Mouse (Mus musculus) embryonic facial prominence, embryonic 11.5 days (tissue): ENCODE data around the gene Sirt1. TPM values are rescaled to one million over a fixed set of nuclear protein-coding genes. Genes with fewer than 3 reads are reported as not detected.

Experiments used
- ATAC-seq: fragments of 200-750 bp; cut with Nextera tagmentation; replicated peaks from 2 replicates; pipeline ENCODE4 v1.8.0; 2017; ENCODE audit warnings: low read depth; ENCODE audit not compliant: insufficient number of reproducible peaks, low FRiP score, low TSS enrichment
- DNase-seq: peaks from one replicate; pipeline ENCODE4 v3.0.0-alpha.2; 2015; ENCODE audit warnings: low spot score
- H3K27ac ChIP-seq: fragments of 300-500 bp; sonication (generic); replicated peaks from 2 replicates; pipeline ENCODE4 v1.5.1; 2014; ENCODE audit warnings: mild to moderate bottlenecking, low read depth, low read length, control low read depth
- H3K27me3 ChIP-seq: fragments of 300-500 bp; sonication (generic); 2 replicates; pipeline ENCODE4 v1.6.1; 2014; ENCODE audit warnings: mild to moderate bottlenecking, low read length, moderate library complexity, mixed read lengths; ENCODE audit not compliant: control insufficient read depth, insufficient read depth
- H3K36me3 ChIP-seq: fragments of 300-500 bp; sonication (generic); replicated peaks from 2 replicates; pipeline ENCODE4 v1.6.1; 2014; ENCODE audit warnings: low read depth, mild to moderate bottlenecking, low read length, moderate library complexity, mixed read lengths; ENCODE audit not compliant: control insufficient read depth, insufficient read depth
- H3K4me1 ChIP-seq: fragments of 300-500 bp; sonication (generic); 2 replicates; pipeline ENCODE4 v1.6.1; 2014; ENCODE audit warnings: low read length, mixed read lengths; ENCODE audit not compliant: control insufficient read depth, insufficient read depth
- H3K4me2 ChIP-seq: fragments of 300-500 bp; sonication (generic); 2 replicates; pipeline ENCODE4 v1.6.1; 2014; ENCODE audit warnings: low read depth, mild to moderate bottlenecking, control low read depth, low read length, moderate library complexity
- H3K4me3 ChIP-seq: fragments of 300-500 bp; sonication (generic); 2 replicates; pipeline ENCODE4 v1.5.1; 2014; ENCODE audit warnings: low read depth, low read length, control low read depth
- H3K9ac ChIP-seq: fragments of 300-500 bp; sonication (generic); replicated peaks from 2 replicates; pipeline ENCODE4 v1.6.1; 2014; ENCODE audit warnings: mild to moderate bottlenecking, control low read depth, low read length
- H3K9me3 ChIP-seq: fragments of 300-500 bp; sonication (generic); replicated peaks from 2 replicates; pipeline ENCODE4 v1.6.1; 2016; ENCODE audit warnings: mild to moderate bottlenecking, low read length, inconsistent platforms, mixed read lengths; ENCODE audit not compliant: control insufficient read depth
- WGBS: fragments of 180-500 bp; shearing (Covaris S2); extraction: QIAGEN DNeasy Blood & Tissue Kit; methylation state at CpG from one replicate; pipeline ENCODE4 v1.1.7; 2014; 5-methylcytosine and 5-hydroxymethylcytosine counted together
- polyA plus RNA-seq: library from polyadenylated mRNA; unstranded; fragments of >200 nt; fragmentation: Nextera tagmentation; extraction: Ambion mirVana; gene quantifications from 2 replicates; pipeline ENCODE4 v1.2.1, GENCODE M21; 2014

The Sirt1 gene
- polyA plus RNA-seq, 1 experiment from 2014 or later: 15.2 TPM

GRCm38 (mm10) chr10:63382372-63383279 lies 1.1 kb upstream of the Sirt1 start, which contains the start of gene Dnajc12:
Gene Dnajc12, plus strand, starts transcription at chr10:63382443.
- Histone ChIP-seq H3K4me1 (no peaks in the 10 kb centered on the region; the same call in 1 of the 2 replicates), H3K4me2 (peak within 1 kb of the TSS; percentile 93), H3K36me3 (no peaks in the 10 kb centered on the region), H3K4me3 (peak within 1 kb of the TSS; percentile 39), H3K27ac (no peak within 1 kb of the TSS), H3K9ac (peak within 1 kb of the TSS; percentile 32), H3K27me3 (no peaks in the 10 kb centered on the region), H3K9me3 (no peaks in the 10 kb centered on the region)
- WGBS: under 1% methylated on average over 28 of the region's 28 CpGs
- ATAC-seq (peak; percentile 91), DNase-seq (peak; percentile 99)

GRCm38 (mm10) chr10:63378948-63379680 lies 2.4 kb downstream of the Sirt1 start:
- no peak overlapping the region for H3K27ac ChIP-seq
- H3K4me2 ChIP-seq: no peak overlapping the region
- H3K27me3 ChIP-seq: no peaks in the 10 kb centered on the region
- H3K4me3 ChIP-seq: no peak overlapping the region
- DNase-seq (no peak), ATAC-seq (no peak)
- H3K9me3 ChIP-seq: no peaks in the 10 kb centered on the region
- H3K36me3 ChIP-seq: no peaks in the 10 kb centered on the region
- 70% methylated on average over 6 of the region's 6 CpGs for WGBS
- no peak overlapping the region for H3K9ac ChIP-seq
- no peaks in the 10 kb centered on the region; the same call in 1 of the 2 replicates for H3K4me1 ChIP-seq

- WGBS: 20% methylated on average over 9 of the region's 9 CpGs
- Histone ChIP-seq H3K9me3 (no peaks in the 10 kb centered on the region), H3K4me3 (no peak overlapping the region), H3K4me2 (no peak overlapping the region), H3K9ac (no peak overlapping the region), H3K27me3 (no peaks in the 10 kb centered on the region), H3K27ac (no peak overlapping the region), H3K4me1 (no peaks in the 10 kb centered on the region; the same call in 1 of the 2 replicates), H3K36me3 (no peaks in the 10 kb centered on the region)
- DNase-seq (peak; percentile 79), ATAC-seq (no peak)
These were observed 4.0 kb downstream of the Sirt1 start for GRCm38 (mm10) chr10:63377468-63377867.

DNA sequence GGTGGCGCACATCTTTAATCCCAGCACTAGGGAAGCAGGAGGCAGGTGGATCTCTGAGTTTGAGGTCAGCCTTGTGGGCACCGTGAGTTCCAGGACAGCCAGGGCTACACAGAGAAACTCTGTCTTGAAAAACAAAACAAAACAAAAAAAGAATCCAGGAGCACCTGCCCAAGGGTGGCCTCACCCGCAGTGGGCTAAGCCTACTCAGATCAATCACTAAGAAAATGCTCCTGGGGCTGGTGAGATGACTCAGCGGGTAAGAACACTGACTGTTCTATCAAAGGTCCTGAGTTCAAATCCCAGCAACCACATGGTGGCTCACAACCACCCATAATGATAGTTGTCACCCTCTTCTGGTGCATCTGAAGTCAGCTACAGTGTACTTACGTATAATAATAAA lies 5.2 kb downstream of the Sirt1 start:
- no peaks in the 10 kb centered on the region for H3K9me3 ChIP-seq
- no peaks in the 10 kb centered on the region; the same call in 1 of the 2 replicates for H3K4me1 ChIP-seq
- no peak overlapping the region for H3K4me3 ChIP-seq
- WGBS: 88% methylated on average over 5 of the region's 5 CpGs
- H3K36me3 ChIP-seq: no peaks in the 10 kb centered on the region
- H3K9ac ChIP-seq: no peak overlapping the region
- H3K4me2 ChIP-seq: no peak overlapping the region
- DNase-seq: no peak
- ATAC-seq: no peak
- no peak overlapping the region for H3K27ac ChIP-seq
- H3K27me3 ChIP-seq: no peaks in the 10 kb centered on the region

DNA sequence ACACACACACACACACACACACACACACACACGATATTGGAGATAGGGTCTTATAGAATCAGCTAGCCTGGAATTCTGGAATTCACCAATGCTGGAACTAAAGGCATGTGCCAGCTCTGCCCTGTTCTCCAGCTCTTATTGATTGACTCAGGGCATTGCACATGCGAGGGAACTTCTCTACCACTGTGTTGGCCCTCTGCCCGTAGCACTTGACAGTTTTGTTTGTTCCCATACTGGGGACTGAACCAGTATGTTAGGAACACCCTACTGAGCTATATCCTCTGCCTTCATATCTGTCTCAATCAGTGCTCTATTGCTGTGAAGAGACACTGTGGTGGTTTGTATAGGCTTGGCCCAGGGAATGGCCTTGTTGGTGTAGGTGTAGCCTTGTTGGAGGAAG lies 13.5 kb downstream of the Sirt1 start:
- Histone ChIP-seq H3K9ac (no peak overlapping the region), H3K36me3 (no peaks in the 10 kb centered on the region), H3K9me3 (no peaks in the 10 kb centered on the region), H3K27me3 (no peaks in the 10 kb centered on the region), H3K27ac (no peak overlapping the region), H3K4me1 (no peaks in the 10 kb centered on the region), H3K4me2 (no peak overlapping the region), H3K4me3 (no peak overlapping the region)
- ATAC-seq (no peak), DNase-seq (no peak)
- WGBS: 84% methylated on average over 3 of the region's 3 CpGs

DNA sequence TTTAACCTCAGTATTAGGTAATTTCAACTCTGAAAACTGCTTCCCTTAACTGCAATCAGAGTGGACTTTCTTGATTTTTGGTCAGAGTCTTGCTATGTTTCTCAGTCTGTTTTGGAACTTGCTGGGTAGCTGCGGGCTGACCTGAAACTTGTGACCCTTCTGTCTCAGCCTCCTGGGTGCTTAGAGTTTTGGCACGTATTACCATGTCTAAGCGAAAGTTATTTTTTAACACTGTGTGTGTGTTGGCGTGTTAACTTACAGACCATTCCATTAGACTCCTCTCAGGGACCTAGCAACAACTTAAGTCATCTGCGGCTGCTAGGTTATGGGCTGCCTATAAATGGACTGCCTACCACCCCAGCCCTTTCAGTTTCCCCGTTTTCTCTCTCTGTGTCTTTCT lies 14.1 kb downstream of the Sirt1 start:
- no peaks in the 10 kb centered on the region for H3K9me3 ChIP-seq
- ATAC-seq: no peak
- no peak overlapping the region for H3K27ac ChIP-seq
- no peaks in the 10 kb centered on the region for H3K36me3 ChIP-seq
- 73% methylated on average over 6 of the region's 6 CpGs for WGBS
- DNase-seq: no peak
- H3K9ac ChIP-seq: no peak overlapping the region
- no peaks in the 10 kb centered on the region for H3K27me3 ChIP-seq
- no peaks in the 10 kb centered on the region for H3K4me1 ChIP-seq
- H3K4me3 ChIP-seq: no peak overlapping the region
- H3K4me2 ChIP-seq: no peak overlapping the region

GRCm38 (mm10) chr10:63365918-63366455 lies 15.5 kb downstream of the Sirt1 start:
- Histone ChIP-seq H3K27ac (no peak overlapping the region), H3K27me3 (no peaks in the 10 kb centered on the region), H3K4me2 (no peak overlapping the region), H3K4me1 (no peaks in the 10 kb centered on the region), H3K9me3 (no peaks in the 10 kb centered on the region), H3K9ac (no peak overlapping the region), H3K36me3 (no peaks in the 10 kb centered on the region), H3K4me3 (no peak overlapping the region)
- WGBS: 62% methylated on average over 7 of the region's 7 CpGs
- DNase-seq (no peak), ATAC-seq (no peak)
